Comparison of ENCODE assay signal across 11 mouse cellular contexts in the genomic region with DNA sequence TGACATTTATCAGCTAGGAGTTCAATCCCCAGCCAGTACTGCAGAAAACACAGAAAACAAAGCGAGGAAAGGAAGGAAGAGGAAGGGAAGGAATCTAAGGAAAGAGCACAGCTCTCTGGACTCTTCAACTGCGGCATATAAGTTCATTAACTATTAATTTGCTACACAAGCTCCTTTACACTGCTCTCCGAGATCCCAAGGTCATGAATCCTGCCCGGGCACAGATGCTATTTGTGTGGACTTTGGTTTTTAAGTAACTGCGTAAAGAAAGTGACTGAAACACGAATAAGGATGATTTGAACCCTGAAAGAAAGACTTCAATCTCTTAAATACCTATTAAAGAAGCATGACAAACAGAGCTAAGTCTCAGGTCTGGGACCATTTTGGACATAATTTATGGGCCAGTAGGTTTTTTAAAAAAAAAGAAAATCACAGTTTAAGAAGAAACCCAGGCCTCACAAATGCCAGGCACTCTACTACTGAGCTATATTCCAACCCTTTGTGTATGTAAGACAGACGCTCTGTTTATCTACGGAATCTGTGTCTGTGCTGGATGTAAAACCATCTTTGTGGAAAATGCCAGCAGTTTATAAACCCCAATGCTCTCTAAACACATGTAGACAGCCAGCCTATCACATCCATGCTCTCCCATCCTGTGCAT. TPM values are rescaled to one million over a fixed set of nuclear protein-coding genes. Genes with fewer than 3 reads are reported as not detected.
DNase-seq lines count a peak whose midpoint lies in the region; ATAC-seq and TF ChIP-seq lines count a peak whose summit lies in the region.
"Had no signal": no experiment of that assay in that cellular context is flagged by ENCODE, and none has a peak within 500 bp of the region (broad histone marks: within the 10 kb centered on the region; RNA-seq: fewer than 3 reads in every experiment).

No protein-coding gene starts in this region.

- WGBS in hindbrain, embryonic 12.5 days, result 79% methylated on average over 8 of the region's 8 CpGs
- WGBS in hindbrain, embryonic 14.5 days, result 83% methylated on average over 8 of the region's 8 CpGs
- 58% methylated on average over 8 of the region's 8 CpGs for WGBS in lung, embryonic 16.5 days
- WGBS in lung, postnatal 0 days, result 65% methylated on average over 8 of the region's 8 CpGs
- WGBS in kidney, postnatal 0 days, result 61% methylated on average over 8 of the region's 8 CpGs
- 54% methylated on average over 8 of the region's 8 CpGs for WGBS in stomach, postnatal 0 days

- H3K9me3 ChIP-seq in hindbrain, embryonic 12.5 days (replicated peaks), result no peaks in the 10 kb centered on the region
- no peaks in the 10 kb centered on the region for H3K9me3 ChIP-seq in hindbrain, embryonic 14.5 days (ENCODE audit: control insufficient read depth, low read length)
- no peaks in the 10 kb centered on the region for H3K9me3 ChIP-seq in lung, embryonic 16.5 days (ENCODE audit: control insufficient read depth, low read length)
- H3K9me3 ChIP-seq in lung, postnatal 0 days (ENCODE audit: low read length), result no peaks in the 10 kb centered on the region
- no peaks in the 10 kb centered on the region for H3K9me3 ChIP-seq in kidney, postnatal 0 days (replicated peaks; ENCODE audit: low read length)
- no peaks in the 10 kb centered on the region for H3K9me3 ChIP-seq in stomach, postnatal 0 days (ENCODE audit: control insufficient read depth, low read length)
- H3K9me3 ChIP-seq: heart, embryonic 10.5 days; midbrain, embryonic 15.5 days had no signal

- H3K4me1 ChIP-seq in hindbrain, embryonic 12.5 days, result peaks cover 32% of the 10 kb centered on the region
- H3K4me1 ChIP-seq in hindbrain, embryonic 14.5 days (replicated peaks; ENCODE audit: control insufficient read depth, insufficient read depth, low read length), result peaks cover 28% of the 10 kb centered on the region; the same call in 1 of the 2 replicates
- H3K4me1 ChIP-seq in lung, embryonic 16.5 days (replicated peaks; ENCODE audit: control insufficient read depth, insufficient read depth, low read length), result peaks cover 29% of the 10 kb centered on the region
- peaks cover 6% of the 10 kb centered on the region; the same call in 1 of the 2 replicates for H3K4me1 ChIP-seq in lung, postnatal 0 days (ENCODE audit: insufficient read depth, low read depth, low read length)
- no peaks in the 10 kb centered on the region for H3K4me1 ChIP-seq in kidney, postnatal 0 days (replicated peaks; ENCODE audit: insufficient read depth, low read length)
- H3K4me1 ChIP-seq in stomach, postnatal 0 days (replicated peaks; ENCODE audit: control insufficient read depth, insufficient read depth), result peaks cover 3% of the 10 kb centered on the region; the same call in 1 of the 2 replicates

- DNase-seq in hindbrain, embryonic 14.5 days (ENCODE audit: low spot score), result no peak
- DNase-seq in lung, postnatal 0 days (ENCODE audit: low spot score), result no peak
- DNase-seq in kidney, postnatal 0 days (ENCODE audit: low spot score), result peak; percentile 15
- no peak for DNase-seq in stomach, postnatal 0 days (ENCODE audit: low spot score)
- no peak for DNase-seq in retina, postnatal 1 day
- DNase-seq: cerebellum, adult 11-12 months had no signal

- H3K9ac ChIP-seq in hindbrain, embryonic 12.5 days, result 0 out of 2 replicates have a peak overlapping the region, but pooled peaks have one; percentile 18
- no peak overlapping the region for H3K9ac ChIP-seq in hindbrain, embryonic 14.5 days
- H3K9ac ChIP-seq in lung, embryonic 16.5 days (ENCODE audit: low read length), result no peak overlapping the region
- H3K9ac ChIP-seq in lung, postnatal 0 days (replicated peaks; ENCODE audit: low read depth), result no peak overlapping the region
- 0 out of 2 replicates have a peak overlapping the region, but pooled peaks have one; percentile 13 for H3K9ac ChIP-seq in kidney, postnatal 0 days (ENCODE audit: low read depth, low read length)
- H3K9ac ChIP-seq in stomach, postnatal 0 days (ENCODE audit: low read length), result no peak overlapping the region
- H3K9ac ChIP-seq: midbrain, embryonic 15.5 days had no signal

- peaks cover 37% of the 10 kb centered on the region for H3K36me3 ChIP-seq in hindbrain, embryonic 12.5 days
- H3K36me3 ChIP-seq in hindbrain, embryonic 14.5 days (replicated peaks; ENCODE audit: control insufficient read depth, insufficient read depth), result peaks cover 38% of the 10 kb centered on the region
- peaks cover 27% of the 10 kb centered on the region for H3K36me3 ChIP-seq in lung, embryonic 16.5 days (ENCODE audit: control insufficient read depth, insufficient read depth, low read length)
- peaks cover 26% of the 10 kb centered on the region; the same call in 1 of the 2 replicates for H3K36me3 ChIP-seq in lung, postnatal 0 days (ENCODE audit: insufficient read depth, low read length)
- H3K36me3 ChIP-seq in kidney, postnatal 0 days (ENCODE audit: insufficient read depth, low read length), result peaks cover 26% of the 10 kb centered on the region
- H3K36me3 ChIP-seq in stomach, postnatal 0 days (ENCODE audit: control insufficient read depth, insufficient read depth, low read length), result peaks cover 7% of the 10 kb centered on the region

- no peak for TF ChIP-seq EP300 in lung, postnatal 0 days (IDR thresholded peaks at IDR 0.05)
- no peak for TF ChIP-seq EP300 in stomach, postnatal 0 days (optimal IDR thresholded peaks at IDR 0.05)

- peak; percentile 13; the same call in 1 of the 2 replicates for ATAC-seq in hindbrain, embryonic 12.5 days (ENCODE audit: low FRiP score)
- no peak for ATAC-seq in hindbrain, embryonic 14.5 days (ENCODE audit: low FRiP score)
- ATAC-seq in lung, embryonic 16.5 days (ENCODE audit: low read depth), result no peak
- no peak for ATAC-seq in lung, postnatal 0 days
- 0 out of 2 replicates have a peak, but pooled peaks have one; percentile 47 for ATAC-seq in kidney, postnatal 0 days (replicated peaks; ENCODE audit: low FRiP score, low read depth)
- 0 out of 2 replicates have a peak, but pooled peaks have one; percentile 70 for ATAC-seq in stomach, postnatal 0 days (ENCODE audit: low FRiP score, low TSS enrichment)
- ATAC-seq: midbrain, embryonic 15.5 days had no signal

- H3K27ac ChIP-seq in hindbrain, embryonic 12.5 days, result no peak overlapping the region
- H3K27ac ChIP-seq in hindbrain, embryonic 14.5 days, result no peak overlapping the region
- H3K27ac ChIP-seq in lung, embryonic 16.5 days (ENCODE audit: low read length), result peak overlapping the region; percentile 34; the same call in 1 of the 2 replicates
- no peak overlapping the region for H3K27ac ChIP-seq in lung, postnatal 0 days (ENCODE audit: low read length)
- H3K27ac ChIP-seq in kidney, postnatal 0 days, result peak overlapping the region; percentile 54
- H3K27ac ChIP-seq in stomach, postnatal 0 days (replicated peaks), result peak overlapping the region; percentile 19
- H3K27ac ChIP-seq: heart, embryonic 10.5 days; left cerebral cortex, adult 2 months; midbrain, embryonic 15.5 days had no signal

- no peak overlapping the region for H3K4me2 ChIP-seq in hindbrain, embryonic 12.5 days (replicated peaks)
- H3K4me2 ChIP-seq in hindbrain, embryonic 14.5 days (replicated peaks), result no peak overlapping the region
- H3K4me2 ChIP-seq in lung, embryonic 16.5 days (ENCODE audit: low read depth, low read length), result no peak overlapping the region
- no peak overlapping the region for H3K4me2 ChIP-seq in lung, postnatal 0 days (replicated peaks; ENCODE audit: low read depth, low read length)
- H3K4me2 ChIP-seq in kidney, postnatal 0 days (ENCODE audit: low read length), result no peak overlapping the region
- H3K4me2 ChIP-seq in stomach, postnatal 0 days (replicated peaks; ENCODE audit: low read depth), result no peak overlapping the region; the same call in 1 of the 2 replicates
- H3K4me2 ChIP-seq: midbrain, embryonic 15.5 days had no signal

- TF ChIP-seq CTCF in lung, postnatal 0 days (IDR thresholded peaks at IDR 0.05), result no peak
- TF ChIP-seq CTCF in kidney, postnatal 0 days (IDR thresholded peaks at IDR 0.05; ENCODE audit: low read depth), result no peak
- no peak for TF ChIP-seq CTCF in stomach, postnatal 0 days (IDR thresholded peaks at IDR 0.05; ENCODE audit: low read depth)

- no peaks in the 10 kb centered on the region for H3K27me3 ChIP-seq in hindbrain, embryonic 12.5 days
- no peaks in the 10 kb centered on the region for H3K27me3 ChIP-seq in hindbrain, embryonic 14.5 days (ENCODE audit: control insufficient read depth, insufficient read depth, low read length)
- H3K27me3 ChIP-seq in lung, embryonic 16.5 days (ENCODE audit: control insufficient read depth, insufficient read depth, low read depth, low read length), result no peaks in the 10 kb centered on the region
- H3K27me3 ChIP-seq in lung, postnatal 0 days (replicated peaks; ENCODE audit: insufficient read depth, low read length), result no peaks in the 10 kb centered on the region
- H3K27me3 ChIP-seq in kidney, postnatal 0 days (ENCODE audit: insufficient read depth, low read length), result no peaks in the 10 kb centered on the region
- H3K27me3 ChIP-seq in stomach, postnatal 0 days (ENCODE audit: control insufficient read depth, insufficient read depth, low read length), result no peaks in the 10 kb centered on the region
- H3K27me3 ChIP-seq: midbrain, embryonic 15.5 days had no signal

- no peak overlapping the region for H3K4me3 ChIP-seq in hindbrain, embryonic 12.5 days
- H3K4me3 ChIP-seq in hindbrain, embryonic 14.5 days (replicated peaks; ENCODE audit: low read length), result no peak overlapping the region
- no peak overlapping the region for H3K4me3 ChIP-seq in lung, embryonic 16.5 days (ENCODE audit: low read length)
- H3K4me3 ChIP-seq in lung, postnatal 0 days (ENCODE audit: low read depth, low read length), result no peak overlapping the region
- H3K4me3 ChIP-seq in kidney, postnatal 0 days (replicated peaks; ENCODE audit: low read depth, low read length), result no peak overlapping the region
- no peak overlapping the region for H3K4me3 ChIP-seq in stomach, postnatal 0 days (ENCODE audit: low read depth, low read length)
- H3K4me3 ChIP-seq: heart, embryonic 10.5 days; left cerebral cortex, adult 2 months; midbrain, embryonic 15.5 days had no signal

RNA-seq across cellular contexts. Expression of a gene that starts 8.1 kb away (rescaled TPM):
- polyA plus RNA-seq in hindbrain, embryonic 12.5 days (2016; fragmentation: Nextera tagmentation; extraction: Ambion mirVana), result 14.7 and 16.1 TPM in 2 replicates
- polyA plus RNA-seq in hindbrain, embryonic 14.5 days (2014; fragmentation: Nextera tagmentation; extraction: Ambion mirVana), result 7.7 and 8.0 TPM in 2 replicates
- polyA plus RNA-seq in lung, embryonic 16.5 days (2015; fragmentation: Nextera tagmentation; extraction: Ambion mirVana), result 23.9 and 24.0 TPM in 2 replicates
- 13.1 and 14.9 TPM in 2 replicates for polyA plus RNA-seq in lung, postnatal 0 days (2015; fragmentation: Nextera tagmentation; extraction: Ambion mirVana)
- 13.7 and 15.9 TPM in 2 replicates for polyA plus RNA-seq in kidney, postnatal 0 days (2015; fragmentation: Nextera tagmentation; extraction: Ambion mirVana)
- polyA plus RNA-seq in stomach, postnatal 0 days (2015; fragmentation: Nextera tagmentation; extraction: Ambion mirVana), result 11.0 and 11.8 TPM in 2 replicates

RNA-seq across cellular contexts. Expression of a gene that starts 16.7 kb away (rescaled TPM):
- polyA plus RNA-seq in hindbrain, embryonic 12.5 days (2016; fragmentation: Nextera tagmentation; extraction: Ambion mirVana), result not detected in 2 replicates
- polyA plus RNA-seq in hindbrain, embryonic 14.5 days (2014; fragmentation: Nextera tagmentation; extraction: Ambion mirVana), result not detected in 2 replicates
- not detected in 2 replicates for polyA plus RNA-seq in lung, embryonic 16.5 days (2015; fragmentation: Nextera tagmentation; extraction: Ambion mirVana)
- not detected in 2 replicates for polyA plus RNA-seq in lung, postnatal 0 days (2015; fragmentation: Nextera tagmentation; extraction: Ambion mirVana)
- not detected in 2 replicates for polyA plus RNA-seq in kidney, postnatal 0 days (2015; fragmentation: Nextera tagmentation; extraction: Ambion mirVana)
- not detected in 2 replicates for polyA plus RNA-seq in stomach, postnatal 0 days (2015; fragmentation: Nextera tagmentation; extraction: Ambion mirVana)
- polyA plus RNA-seq: heart, embryonic 10.5 days; midbrain, embryonic 15.5 days had no signal

RNA-seq across cellular contexts. Expression of a gene that starts 41.8 kb away (rescaled TPM):
- 8.9 and 9.5 TPM in 2 replicates for polyA plus RNA-seq in hindbrain, embryonic 12.5 days (2016; fragmentation: Nextera tagmentation; extraction: Ambion mirVana)
- 5.3 and 5.6 TPM in 2 replicates for polyA plus RNA-seq in hindbrain, embryonic 14.5 days (2014; fragmentation: Nextera tagmentation; extraction: Ambion mirVana)
- polyA plus RNA-seq in lung, embryonic 16.5 days (2015; fragmentation: Nextera tagmentation; extraction: Ambion mirVana), result 15.0 and 16.6 TPM in 2 replicates
- 4.1 and 6.0 TPM in 2 replicates for polyA plus RNA-seq in lung, postnatal 0 days (2015; fragmentation: Nextera tagmentation; extraction: Ambion mirVana)
- 7.2 and 8.0 TPM in 2 replicates for polyA plus RNA-seq in kidney, postnatal 0 days (2015; fragmentation: Nextera tagmentation; extraction: Ambion mirVana)
- polyA plus RNA-seq in stomach, postnatal 0 days (2015; fragmentation: Nextera tagmentation; extraction: Ambion mirVana), result 6.0 and 6.5 TPM in 2 replicates

RNA-seq across cellular contexts. Expression of a gene that starts 50.3 kb away (rescaled TPM):
- 19.2 and 20.2 TPM in 2 replicates for polyA plus RNA-seq in hindbrain, embryonic 12.5 days (2016; fragmentation: Nextera tagmentation; extraction: Ambion mirVana)
- 21.0 and 22.1 TPM in 2 replicates for polyA plus RNA-seq in hindbrain, embryonic 14.5 days (2014; fragmentation: Nextera tagmentation; extraction: Ambion mirVana)
- polyA plus RNA-seq in lung, embryonic 16.5 days (2015; fragmentation: Nextera tagmentation; extraction: Ambion mirVana), result 40.4 and 41.7 TPM in 2 replicates
- 36.2 and 36.5 TPM in 2 replicates for polyA plus RNA-seq in lung, postnatal 0 days (2015; fragmentation: Nextera tagmentation; extraction: Ambion mirVana)
- polyA plus RNA-seq in kidney, postnatal 0 days (2015; fragmentation: Nextera tagmentation; extraction: Ambion mirVana), result 42.1 and 43.6 TPM in 2 replicates
- polyA plus RNA-seq in stomach, postnatal 0 days (2015; fragmentation: Nextera tagmentation; extraction: Ambion mirVana), result 21.1 and 22.7 TPM in 2 replicates

Comparison
In these comparisons a context has a peak if more than half of its experiments do, and no peak if none do; other contexts are left out.
1. ATAC-seq: peak in hindbrain, embryonic 12.5 days (single experiment), kidney, postnatal 0 days (single experiment) and stomach, postnatal 0 days (single experiment); none in hindbrain, embryonic 14.5 days (single experiment), lung, embryonic 16.5 days (single experiment) and lung, postnatal 0 days (single experiment).
2. H3K27ac ChIP-seq: peak in lung, embryonic 16.5 days (single experiment), kidney, postnatal 0 days (single experiment) and stomach, postnatal 0 days (single experiment); none in hindbrain, embryonic 12.5 days (single experiment), hindbrain, embryonic 14.5 days (single experiment) and lung, postnatal 0 days (single experiment).
3. H3K9ac ChIP-seq: peak in hindbrain, embryonic 12.5 days (single experiment) and kidney, postnatal 0 days (single experiment); none in hindbrain, embryonic 14.5 days (single experiment), lung, embryonic 16.5 days (single experiment), lung, postnatal 0 days (single experiment) and stomach, postnatal 0 days (single experiment).